Mouse (Mus musculus) liver, embryonic 14.5 days (tissue): ENCODE results near the gene Stard5. TPM values are rescaled to one million over a fixed set of nuclear protein-coding genes. Genes with fewer than 3 reads are reported as not detected.

ENCODE experiments used
- ATAC-seq: fragments of 200-750 bp; cut with Nextera tagmentation; 2 replicates; pipeline ENCODE4 v1.8.0; 2017; ENCODE audit warnings: moderate number of reproducible peaks, mild to moderate bottlenecking, moderate library complexity; ENCODE audit not compliant: insufficient read depth
- DNase-seq, 3 experiments: peaks; one replicate each; pipeline ENCODE4 v3.0.0-alpha.2; 2012 to 2013; ENCODE audit warnings: low read depth in 3 of 3, low spot score in 3 of 3
- H3K27ac ChIP-seq: fragments of 300-500 bp; sonication (generic); 2 replicates; pipeline ENCODE4 v1.5.1; 2014; ENCODE audit warnings: moderate library complexity, mild to moderate bottlenecking, control low read depth, inconsistent platforms
- H3K27me3 ChIP-seq: fragments of 300-500 bp; sonication (generic); 2 replicates; pipeline ENCODE4 v1.6.1; 2014; ENCODE audit warnings: mild to moderate bottlenecking, low read length, moderate library complexity; ENCODE audit not compliant: control insufficient read depth, insufficient read depth
- H3K36me3 ChIP-seq: fragments of 300-500 bp; sonication (generic); replicated peaks from 2 replicates; pipeline ENCODE4 v1.6.1; 2014; ENCODE audit warnings: low read depth; ENCODE audit not compliant: control insufficient read depth, insufficient read depth
- H3K4me1 ChIP-seq, 2 experiments: fragments of 200-500 bp in 1 of 2; fragments of 300-500 bp in 1 of 2; sonication (generic) in 1 of 2; replicated peaks; 2 replicates each; pipeline ENCODE4 v1.6.1; 2012 to 2014; ENCODE audit warnings: antibody characterized with exemption in 1 of 2, inconsistent platforms in 1 of 2, low read length in 1 of 2; ENCODE audit not compliant: control insufficient read depth in 2 of 2, insufficient read depth in 2 of 2
- H3K4me2 ChIP-seq: fragments of 300-500 bp; sonication (generic); 2 replicates; pipeline ENCODE4 v1.6.1; 2014; ENCODE audit warnings: low read depth, mild to moderate bottlenecking, control low read depth, moderate library complexity
- H3K4me3 ChIP-seq, 2 experiments: fragments of 200-500 bp in 1 of 2; fragments of 300-500 bp in 1 of 2; sonication (generic) in 1 of 2; 2 replicates each; pipeline ENCODE4 v1.5.1; 2012 to 2014; ENCODE audit warnings: low read depth in 2 of 2, low read length in 2 of 2, mild to moderate bottlenecking in 2 of 2, control low read depth in 1 of 2, inconsistent platforms in 1 of 2, moderate library complexity in 1 of 2; ENCODE audit not compliant: insufficient read depth in 1 of 2
- H3K9ac ChIP-seq: fragments of 300-500 bp; sonication (generic); replicated peaks from 2 replicates; pipeline ENCODE4 v1.6.1; 2014; ENCODE audit warnings: mild to moderate bottlenecking, control low read depth, moderate library complexity
- H3K9me3 ChIP-seq: fragments of 300-500 bp; sonication (generic); 2 replicates; pipeline ENCODE4 v1.6.1; 2016; ENCODE audit warnings: low read length, mixed read lengths; ENCODE audit not compliant: control insufficient read depth
- CTCF ChIP-seq: IDR thresholded peaks from 2 replicates; pipeline ENCODE4 v1.5.1; 2016; ENCODE audit warnings: antibody characterized with exemption, low read depth, control low read depth
- EP300 ChIP-seq: IDR thresholded peaks from 2 replicates; pipeline ENCODE4 v1.6.1; 2016; ENCODE audit warnings: antibody characterized with exemption, low read depth
- WGBS: fragments of 180-500 bp; shearing (Covaris S2); extraction: QIAGEN DNeasy Blood & Tissue Kit; methylation state at CpG from one replicate; pipeline ENCODE4 v1.1.7; 2014; ENCODE audit not compliant: insufficient replicate concordance; 5-methylcytosine and 5-hydroxymethylcytosine counted together
- polyA plus RNA-seq, 2 experiments: library from polyadenylated mRNA; depleted of rRNA in 1 of 2; stranded (reverse) in 1 of 2; unstranded in 1 of 2; fragments of >200 nt; fragmentation: Nextera tagmentation in 1 of 2; extraction: Ambion mirVana in 1 of 2; gene quantifications; 2 replicates each; pipeline versions ENCODE4 v1.2.1 to v1.2.3; 2012 to 2014

The Stard5 gene
- polyA plus RNA-seq, 2 experiments: 5.3 to 7.5 TPM

GRCm38 (mm10) chr7:83671573-83671972, 39.8 kb downstream of the Stard5 start:
- 60% methylated on average over 6 of the region's 6 CpGs for WGBS
- DNase-seq (no peak), ATAC-seq (no peak)
- TF ChIP-seq EP300 (no peak), CTCF (no peak)
- Histone ChIP-seq H3K27me3 (no peaks in the 10 kb centered on the region), H3K4me1 (no peaks in the 10 kb centered on the region), H3K9me3 (no peaks in the 10 kb centered on the region), H3K4me3 (no peak overlapping the region), H3K9ac (no peak overlapping the region), H3K4me2 (no peak overlapping the region), H3K27ac (no peak overlapping the region), H3K36me3 (no peaks in the 10 kb centered on the region)

GRCm38 (mm10) chr7:83675545-83676254, 43.9 kb downstream of the Stard5 start:
- Histone ChIP-seq H3K4me1 (no peaks in the 10 kb centered on the region), H3K27ac (no peak overlapping the region), H3K27me3 (no peaks in the 10 kb centered on the region), H3K9ac (no peak overlapping the region), H3K4me3 (no peak overlapping the region), H3K4me2 (no peak overlapping the region), H3K9me3 (no peaks in the 10 kb centered on the region), H3K36me3 (no peaks in the 10 kb centered on the region)
- ATAC-seq (no peak), DNase-seq (no peak)
- WGBS: 25% methylated on average over 5 of the region's 5 CpGs
- TF ChIP-seq CTCF: peak; percentile 60
- no peak for TF ChIP-seq EP300

- Histone ChIP-seq H3K36me3 (no peaks in the 10 kb centered on the region), H3K4me2 (no peak overlapping the region), H3K9me3 (no peaks in the 10 kb centered on the region), H3K4me1 (no peaks in the 10 kb centered on the region), H3K27me3 (no peaks in the 10 kb centered on the region), H3K4me3 (no peak overlapping the region), H3K9ac (no peak overlapping the region), H3K27ac (no peak overlapping the region)
- 44% methylated on average over 3 of the region's 3 CpGs for WGBS
- TF ChIP-seq CTCF (no peak), EP300 (no peak)
- no peak for ATAC-seq
- DNase-seq: no peak
These were observed 45.5 kb downstream of the Stard5 start for GRCm38 (mm10) chr7:83677296-83677695.

GRCm38 (mm10) chr7:83678506-83678905, 46.7 kb downstream of the Stard5 start:
- DNase-seq (no peak), ATAC-seq (no peak)
- H3K36me3 ChIP-seq: no peaks in the 10 kb centered on the region
- no peaks in the 10 kb centered on the region for H3K27me3 ChIP-seq
- WGBS: 68% methylated on average over 4 of the region's 4 CpGs
- TF ChIP-seq EP300 (no peak), CTCF (no peak)
- no peaks in the 10 kb centered on the region for H3K4me1 ChIP-seq
- H3K4me2 ChIP-seq: no peak overlapping the region
- no peak overlapping the region for H3K27ac ChIP-seq
- no peak overlapping the region for H3K9ac ChIP-seq
- no peaks in the 10 kb centered on the region for H3K9me3 ChIP-seq
- H3K4me3 ChIP-seq: no peak overlapping the region

- Histone ChIP-seq H3K4me2 (no peak overlapping the region), H3K27me3 (no peaks in the 10 kb centered on the region), H3K27ac (no peak overlapping the region), H3K9ac (no peak overlapping the region), H3K4me3 (no peak overlapping the region), H3K4me1 (no peaks in the 10 kb centered on the region), H3K36me3 (no peaks in the 10 kb centered on the region), H3K9me3 (no peaks in the 10 kb centered on the region)
- DNase-seq (no peak), ATAC-seq (no peak)
- 23% methylated on average over 6 of the region's 6 CpGs for WGBS
- TF ChIP-seq CTCF: no peak
- no peak for TF ChIP-seq EP300
These were observed 51.0 kb downstream of the Stard5 start for GRCm38 (mm10) chr7:83682640-83683274.
